Mouse (Mus musculus) MEL (cell line): Measurements from ENCODE around the gene Tmem212. TPM values are rescaled to one million over a fixed set of nuclear protein-coding genes. Genes with fewer than 3 reads are reported as not detected.

Experiments
- DNase-seq: peaks from one replicate; pipeline ENCODE4 v3.0.0; 2011; ENCODE audit warnings: low read depth, low spot score
- H3K27ac ChIP-seq: 2 replicates; pipeline ENCODE4 v1.5.1; 2012; ENCODE audit warnings: low read depth, mild to moderate bottlenecking, control low read depth, low read length, moderate library complexity; ENCODE audit not compliant: control insufficient read depth
- H3K27me3 ChIP-seq, 2 experiments: fragments of 150-350 bp in 1 of 2; sonication (generic) in 1 of 2; 2 replicates each; pipeline ENCODE4 v1.6.1; 2012; ENCODE audit warnings: low read length in 2 of 2, mild to moderate bottlenecking in 2 of 2, improper control_type of control experiment in 1 of 2, moderate library complexity in 1 of 2; ENCODE audit not compliant: insufficient read depth in 2 of 2, control insufficient read depth in 1 of 2
- H3K36me3 ChIP-seq, 2 experiments: 2 replicates each; pipeline ENCODE4 v1.6.1; 2012 to 2014; ENCODE audit warnings: low read length in 2 of 2, improper control_type of control experiment in 1 of 2, inconsistent platforms in 1 of 2, mild to moderate bottlenecking in 1 of 2; ENCODE audit not compliant: insufficient read depth in 2 of 2, control insufficient read depth in 1 of 2
- H3K4me1 ChIP-seq, 2 experiments: fragments of 150-350 bp in 1 of 2; sonication (generic) in 1 of 2; 2 replicates each; pipeline ENCODE4 v1.6.1; 2012; ENCODE audit warnings: low read length in 2 of 2, improper control_type of control experiment in 1 of 2, mild to moderate bottlenecking in 1 of 2; ENCODE audit not compliant: insufficient read depth in 2 of 2, control insufficient read depth in 1 of 2
- H3K4me3 ChIP-seq, 2 experiments: fragments of 150-350 bp in 1 of 2; sonication (generic) in 1 of 2; 2 replicates each; pipeline ENCODE4 v1.5.1; 2012; ENCODE audit warnings: low read depth in 2 of 2, low read length in 2 of 2, mild to moderate bottlenecking in 2 of 2, moderate library complexity in 2 of 2, control low read depth in 1 of 2, improper control_type of control experiment in 1 of 2; ENCODE audit not compliant: control insufficient read depth in 1 of 2, insufficient read depth in 1 of 2
- H3K79me2 ChIP-seq: 2 replicates; pipeline ENCODE4 v1.6.1; 2012; ENCODE audit warnings: mild to moderate bottlenecking, low read length, moderate library complexity; ENCODE audit not compliant: control insufficient read depth, poor library complexity, insufficient read depth
- H3K9ac ChIP-seq: 2 replicates; pipeline ENCODE4 v1.6.1; 2012; ENCODE audit warnings: low read depth, mild to moderate bottlenecking, control low read depth, low read length, moderate library complexity; ENCODE audit not compliant: control insufficient read depth, poor library complexity, severe bottlenecking
- H3K9me3 ChIP-seq: fragments of 150-350 bp; sonication (generic); replicated peaks from 2 replicates; pipeline ENCODE4 v1.6.1; 2012; ENCODE audit warnings: mild to moderate bottlenecking, low read length, improper control_type of control experiment, moderate library complexity; ENCODE audit not compliant: insufficient read depth
- BHLHE40 ChIP-seq: IDR thresholded peaks from 2 replicates; pipeline ENCODE4 v1.6.1; 2012; ENCODE audit warnings: low read depth, mild to moderate bottlenecking, inconsistent platforms, low read length, improper control_type of control experiment, borderline replicate concordance
- CHD2 ChIP-seq: IDR thresholded peaks from 2 replicates; pipeline ENCODE4 v1.6.1; 2011; ENCODE audit warnings: low read length, improper control_type of control experiment
- CTCF ChIP-seq, 3 experiments: IDR thresholded peaks in 2 of 3; conservative IDR thresholded peaks in 1 of 3; 2 replicates each; pipeline ENCODE4 v1.5.1; 2011 to 2012; ENCODE audit warnings: low read length in 3 of 3, low read depth in 2 of 3, mild to moderate bottlenecking in 2 of 3, improper control_type of control experiment in 1 of 3, inconsistent platforms in 1 of 3, mixed read lengths in 1 of 3, moderate library complexity in 1 of 3; ENCODE audit not compliant: control insufficient read depth in 1 of 3, insufficient read depth in 1 of 3, poor library complexity in 1 of 3, severe bottlenecking in 1 of 3
- ELF1 ChIP-seq: IDR thresholded peaks from 2 replicates; pipeline ENCODE4 v1.6.1; 2014; ENCODE audit warnings: low read depth, mild to moderate bottlenecking, inconsistent platforms, low read length, improper control_type of control experiment, moderate library complexity
- EP300 ChIP-seq, 2 experiments: IDR thresholded peaks; 2 replicates each; pipeline ENCODE4 v1.6.1; 2011; ENCODE audit warnings: improper control_type of control experiment in 2 of 2, low read length in 2 of 2, low read depth in 1 of 2, mild to moderate bottlenecking in 1 of 2
- GABPA ChIP-seq: IDR thresholded peaks from 2 replicates; pipeline ENCODE4 v1.6.1; 2012; ENCODE audit warnings: low read depth, mild to moderate bottlenecking, inconsistent platforms, low read length, improper control_type of control experiment, moderate library complexity
- GATA1 ChIP-seq: IDR thresholded peaks from 2 replicates; pipeline ENCODE4 v1.6.1; 2011; ENCODE audit warnings: low read depth, low read length, improper control_type of control experiment
- JUND ChIP-seq: IDR thresholded peaks from 2 replicates; pipeline ENCODE4 v1.6.1; 2011; ENCODE audit warnings: low read depth, mild to moderate bottlenecking, improper control_type of control experiment, low read length
- KAT2A ChIP-seq: conservative IDR thresholded peaks from 2 replicates; pipeline ENCODE4 v1.6.1; 2012; ENCODE audit warnings: low read depth, low read length, improper control_type of control experiment, inconsistent platforms
- MAX ChIP-seq: IDR thresholded peaks from 2 replicates; pipeline ENCODE4 v1.6.1; 2011; ENCODE audit warnings: low read length, improper control_type of control experiment
- MAZ ChIP-seq: IDR thresholded peaks from 2 replicates; pipeline ENCODE4 v1.6.1; 2012; ENCODE audit warnings: low read depth, mild to moderate bottlenecking, inconsistent platforms, low read length, improper control_type of control experiment
- MEF2A ChIP-seq: IDR thresholded peaks from 2 replicates; pipeline ENCODE4 v1.6.1; 2014; ENCODE audit warnings: low read depth, mild to moderate bottlenecking, inconsistent platforms, low read length, improper control_type of control experiment; ENCODE audit not compliant: poor library complexity, insufficient replicate concordance, severe bottlenecking; ENCODE audit errors: extremely low read depth
- MYB ChIP-seq: IDR thresholded peaks from 2 replicates; pipeline ENCODE4 v1.6.1; 2011; ENCODE audit warnings: mild to moderate bottlenecking, low read depth, low read length, improper control_type of control experiment
- NRF1 ChIP-seq: IDR thresholded peaks from 2 replicates; pipeline ENCODE4 v1.6.1; 2014; ENCODE audit warnings: low read depth, mild to moderate bottlenecking, inconsistent platforms, low read length, improper control_type of control experiment, moderate library complexity; ENCODE audit not compliant: poor library complexity, insufficient read depth, severe bottlenecking
- POLR2A ChIP-seq, 2 experiments: IDR thresholded peaks; 2 replicates each; pipeline ENCODE4 v1.6.1; 2011 to 2012; ENCODE audit warnings: low read length in 2 of 2, mild to moderate bottlenecking in 2 of 2, control low read depth in 1 of 2, improper control_type of control experiment in 1 of 2, low read depth in 1 of 2, moderate library complexity in 1 of 2; ENCODE audit not compliant: control insufficient read depth in 1 of 2, insufficient read depth in 1 of 2, poor library complexity in 1 of 2
- POLR2AphosphoS2 ChIP-seq: IDR thresholded peaks from 2 replicates; pipeline ENCODE4 v1.6.1; 2011; ENCODE audit warnings: low read length, improper control_type of control experiment
- RAD21 ChIP-seq: IDR thresholded peaks from 2 replicates; pipeline ENCODE4 v1.6.1; 2011; ENCODE audit warnings: mild to moderate bottlenecking, low read depth, low read length, improper control_type of control experiment
- SMC3 ChIP-seq: IDR thresholded peaks from 2 replicates; pipeline ENCODE4 v1.6.1; 2011; ENCODE audit warnings: low read depth, low read length, improper control_type of control experiment
- USF1 ChIP-seq: IDR thresholded peaks from 2 replicates; pipeline ENCODE4 v1.6.1; 2014; ENCODE audit warnings: low read depth, mild to moderate bottlenecking, inconsistent platforms, low read length, improper control_type of control experiment, moderate library complexity
- USF2 ChIP-seq, 2 experiments: IDR thresholded peaks; 2 replicates each; pipeline ENCODE4 v1.6.1; 2011 to 2012; ENCODE audit warnings: improper control_type of control experiment in 2 of 2, low read length in 2 of 2, borderline replicate concordance in 1 of 2, inconsistent platforms in 1 of 2, low read depth in 1 of 2, mild to moderate bottlenecking in 1 of 2; ENCODE audit not compliant: insufficient read depth in 1 of 2
- ZC3H11A ChIP-seq: IDR thresholded peaks from 2 replicates; pipeline ENCODE4 v1.6.1; 2012; ENCODE audit warnings: low read depth, mild to moderate bottlenecking, inconsistent platforms, low read length, improper control_type of control experiment
- ZKSCAN1 ChIP-seq: IDR thresholded peaks from 2 replicates; pipeline ENCODE4 v1.6.1; 2012; ENCODE audit warnings: low read depth, mild to moderate bottlenecking, inconsistent platforms, low read length, improper control_type of control experiment, moderate library complexity
- ZMIZ1 ChIP-seq: IDR thresholded peaks from 2 replicates; pipeline ENCODE4 v1.6.1; 2012; ENCODE audit warnings: low read depth, mild to moderate bottlenecking, inconsistent platforms, low read length, improper control_type of control experiment, moderate library complexity
- ZNF384 ChIP-seq: IDR thresholded peaks from 2 replicates; pipeline ENCODE4 v1.6.1; 2012; ENCODE audit warnings: low read depth, mild to moderate bottlenecking, inconsistent platforms, low read length, improper control_type of control experiment
- polyA plus RNA-seq, 2 experiments: library from polyadenylated mRNA; stranded (reverse) in 1 of 2; unstranded in 1 of 2; fragments of >175 nt in 1 of 2; fragments of >200 nt in 1 of 2; gene quantifications; 2 replicates each; pipeline versions ENCODE4 v1.2.1 to v1.2.4; 2012; ENCODE audit warnings: low replicate concordance in 2 of 2, low read depth in 1 of 2; ENCODE audit not compliant: insufficient read length in 2 of 2, insufficient read depth in 1 of 2, missing spikeins in 1 of 2
- total RNA-seq: library from RNA; depleted of rRNA; stranded (reverse); fragments of 300-350 nt; gene quantifications from 2 replicates; pipeline ENCODE4 v1.2.3, GENCODE M21; 2012

Tmem212 gene
- total and polyA plus RNA-seq, 3 experiments = not detected

DNA sequence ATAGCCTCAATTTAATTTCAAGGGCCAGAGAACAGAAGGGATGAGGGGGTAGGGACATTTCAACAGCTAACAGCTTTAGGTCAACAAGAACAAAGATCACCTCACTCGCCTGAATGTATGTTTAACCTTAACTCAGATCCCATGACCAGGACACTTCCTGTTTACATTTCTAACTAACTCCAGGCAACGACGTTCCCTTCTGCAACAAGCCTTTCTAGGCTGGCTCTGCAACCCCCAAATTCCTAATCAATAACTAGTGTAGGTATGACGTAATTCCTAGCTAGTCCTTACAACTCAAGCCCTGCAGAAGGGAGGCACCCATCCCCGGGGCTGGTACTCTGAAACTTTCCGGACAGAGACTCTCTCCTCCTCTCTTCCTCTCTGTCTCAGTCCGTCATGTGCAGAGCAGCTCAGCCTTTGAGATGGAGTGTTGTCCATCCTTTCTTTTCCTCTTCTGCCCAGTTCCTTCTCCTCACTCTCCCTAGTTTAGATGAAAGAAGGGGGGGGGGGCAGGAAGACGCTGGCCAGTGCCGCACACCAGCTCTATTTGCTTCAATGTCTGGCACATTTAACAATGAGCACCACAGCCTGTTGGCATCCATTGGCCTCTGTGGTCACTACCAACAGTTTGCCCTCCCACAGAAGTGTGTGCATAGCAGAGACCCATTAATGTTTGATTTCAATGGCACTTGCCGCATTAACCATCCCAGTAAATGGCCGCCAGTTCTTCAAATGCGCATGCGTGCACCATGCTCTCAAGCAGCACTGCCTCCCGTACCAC, 22.7 kb upstream of the Tmem212 start:
- TF ChIP-seq GATA1 (no peak), CTCF (IDR thresholded peaks at IDR 0.05 in 2 of 3, conservative IDR thresholded peaks at IDR 0.05 in 1 of 3; ENCODE audit: control insufficient read depth in 1 of 3, insufficient read depth in 1 of 3, low read depth in 2 of 3, low read length in 3 of 3, poor library complexity in 1 of 3, severe bottlenecking in 1 of 3) (no peak), ZNF384 (no peak), GABPA (no peak), MAX (no peak), MYB (no peak), BHLHE40 (no peak), USF2 (IDR thresholded peaks at IDR 0.05; ENCODE audit: borderline replicate concordance in 1 of 2, insufficient read depth in 1 of 2, low read depth in 1 of 2, low read length in 2 of 2) (no peak), ZC3H11A (no peak), JUND (no peak), MEF2A (no peak), NRF1 (no peak), POLR2A (IDR thresholded peaks at IDR 0.05; ENCODE audit: control insufficient read depth in 1 of 2, insufficient read depth in 1 of 2, low read depth in 1 of 2, low read length in 2 of 2, poor library complexity in 1 of 2) (no peak), MAZ (no peak), POLR2AphosphoS2 (no peak), ZKSCAN1 (no peak), CHD2 (no peak), EP300 (IDR thresholded peaks at IDR 0.05; ENCODE audit: low read depth in 1 of 2, low read length in 2 of 2) (no peak), USF1 (no peak)
- no peaks in the 10 kb centered on the region for H3K4me1 ChIP-seq
- no peaks in the 10 kb centered on the region for H3K79me2 ChIP-seq
- no peak overlapping the region for H3K9ac ChIP-seq
- H3K9me3 ChIP-seq = no peaks in the 10 kb centered on the region
- no peak overlapping the region for H3K4me3 ChIP-seq
- no peak overlapping the region for H3K27ac ChIP-seq
- no peak for DNase-seq
- no peaks in the 10 kb centered on the region for H3K27me3 ChIP-seq
- no peaks in the 10 kb centered on the region for H3K36me3 ChIP-seq

DNA sequence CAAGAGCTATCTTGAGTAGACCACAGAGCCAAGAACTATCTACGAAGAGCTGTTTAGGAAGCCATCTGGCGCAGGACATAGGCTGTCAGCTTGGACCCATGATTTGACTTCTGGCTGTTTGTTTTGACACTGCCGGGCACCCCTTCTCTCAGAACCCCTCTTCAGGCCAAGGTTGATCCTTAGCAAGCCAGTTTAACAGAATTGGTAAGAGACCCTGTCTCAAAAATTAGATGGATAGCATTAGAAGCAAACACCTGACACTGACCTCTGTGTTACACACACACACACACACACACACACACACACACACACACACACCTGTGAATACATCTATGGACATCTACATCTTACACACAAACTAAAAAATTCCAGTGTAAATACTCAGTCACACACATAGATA, 12.8 kb upstream of the Tmem212 start:
- no peaks in the 10 kb centered on the region for H3K79me2 ChIP-seq
- no peak overlapping the region for H3K4me3 ChIP-seq
- TF ChIP-seq ZMIZ1 (no peak), ELF1 (no peak), SMC3 (no peak), RAD21 (no peak), EP300 (IDR thresholded peaks at IDR 0.05; ENCODE audit: low read depth in 1 of 2, low read length in 2 of 2) (no peak), CHD2 (no peak), KAT2A (no peak)
- TF ChIP-seq, all 39 proteins: peak for 0
- Histone ChIP-seq H3K4me1 (no peaks in the 10 kb centered on the region), H3K27me3 (no peaks in the 10 kb centered on the region), H3K9me3 (no peaks in the 10 kb centered on the region), H3K9ac (no peak overlapping the region), H3K36me3 (no peaks in the 10 kb centered on the region), H3K27ac (no peak overlapping the region)
- DNase-seq = no peak
